16 mouse cellular contexts compared by ENCODE assay signal in the genomic region with DNA sequence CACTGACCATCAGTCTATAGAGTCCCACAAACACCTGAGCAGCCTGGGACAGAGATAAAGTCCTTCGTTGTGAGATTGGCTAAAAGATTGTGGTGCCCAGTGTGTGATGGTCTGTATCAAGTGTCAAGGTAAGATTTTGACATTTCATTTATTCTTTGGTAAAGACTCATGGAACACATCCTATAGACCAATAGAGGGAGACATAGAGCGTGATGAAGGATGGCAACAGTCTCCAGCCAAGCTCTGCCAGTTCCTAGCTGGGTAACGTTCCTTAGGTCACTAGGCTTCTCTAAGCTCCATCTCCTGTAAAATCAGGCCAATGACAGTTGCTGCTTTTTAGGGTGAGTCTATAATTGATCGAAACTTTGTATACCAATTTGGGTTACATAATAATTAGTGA.
DNase-seq lines count a peak whose midpoint lies in the region; TF ChIP-seq lines count a peak whose summit lies in the region.
"Had no signal": no experiment of that assay in that cellular context is flagged by ENCODE, and none has a peak within 500 bp of the region (broad histone marks: within the 10 kb centered on the region; RNA-seq: fewer than 3 reads in every experiment).

No protein-coding gene starts in this region.

- DNase-seq in layer of hippocampus, adult 2 months (ENCODE audit: low spot score in 2 of 2): no peak
- DNase-seq in layer of hippocampus, postnatal 14 days (ENCODE audit: low spot score in 2 of 2): no peak
- DNase-seq in CH12.LX (ENCODE audit: extremely low read depth): peak; percentile 57
- peak; percentile 29 for DNase-seq in ES-E14 (ENCODE audit: low read depth, low spot score)
- no peak for DNase-seq in ovary, postnatal 14 days (ENCODE audit: low spot score)
- no peak for DNase-seq in layer of hippocampus, adult 11-12 months (ENCODE audit: low spot score)
- no peak for DNase-seq in layer of hippocampus, adult 9-10 months (ENCODE audit: low spot score)
- DNase-seq: heart, postnatal 36 days; kidney, adult 9 months; thymus, adult 18-20 months had no signal

- no peak overlapping the region for H3K4me2 ChIP-seq in CH12.LX (ENCODE audit: insufficient read depth, low read depth, poor library complexity, severe bottlenecking)
- H3K4me2 ChIP-seq: embryonic facial prominence, embryonic 12.5 days; forebrain, embryonic 15.5 days; liver, embryonic 15.5 days; midbrain, embryonic 12.5 days; neural tube, embryonic 13.5 days had no signal

- TF ChIP-seq EP300 in CH12.LX (IDR thresholded peaks at IDR 0.05; ENCODE audit: low read length): no peak

- peak; percentile 72 for TF ChIP-seq CTCF in layer of hippocampus, adult 2 months (conservative IDR thresholded peaks at IDR 0.05)
- TF ChIP-seq CTCF in CH12.LX (conservative IDR thresholded peaks at IDR 0.05 in 1 of 2, IDR thresholded peaks at IDR 0.05 in 1 of 2; ENCODE audit: low read depth in 2 of 2, low read length in 2 of 2): peak; percentile 68 to 72
- peak; percentile 56 for TF ChIP-seq CTCF in cortical plate, adult 2 months (IDR thresholded peaks at IDR 0.05; ENCODE audit: extremely low read depth, insufficient read depth, low read length)

- H3K4me1 ChIP-seq in CH12.LX (ENCODE audit: control insufficient read depth in 1 of 2, insufficient read depth in 2 of 2) (no peaks in the 10 kb centered on the region; a peak in 1 of 4 replicates), ES-E14 (ENCODE audit: control insufficient read depth in 2 of 2, insufficient read depth in 2 of 2, low read length in 2 of 2, poor library complexity in 1 of 2) (no peaks in the 10 kb centered on the region)
- no peaks in the 10 kb centered on the region for H3K4me1 ChIP-seq in cortical plate, adult 2 months (ENCODE audit: control insufficient read depth, insufficient read depth, low read length)
- H3K4me1 ChIP-seq: embryonic facial prominence, embryonic 12.5 days; forebrain, embryonic 15.5 days; liver, embryonic 15.5 days; midbrain, embryonic 12.5 days; neural tube, embryonic 13.5 days had no signal

- dilution Hi-C loops in CH12.LX (cut with MboI; ENCODE audit: extremely low pct_ligation_motif_present, extremely low pct_unique_long_range_greater_than_20kb, low sequenced_read_pairs): no loop called here

- H3K79me2 ChIP-seq in CH12.LX (replicated peaks; ENCODE audit: control insufficient read depth, extremely low read depth, insufficient read depth, poor library complexity, severe bottlenecking): no peaks in the 10 kb centered on the region

- H3K9ac ChIP-seq in CH12.LX (ENCODE audit: insufficient read depth, low read depth) (no peak overlapping the region), ES-E14 (ENCODE audit: insufficient read depth, low read depth, low read length, poor library complexity, severe bottlenecking) (no peak overlapping the region)
- H3K9ac ChIP-seq: embryonic facial prominence, embryonic 12.5 days; forebrain, embryonic 15.5 days; liver, embryonic 15.5 days; midbrain, embryonic 12.5 days; neural tube, embryonic 13.5 days had no signal

- no peaks in the 10 kb centered on the region for H3K9me3 ChIP-seq in CH12.LX (replicated peaks; ENCODE audit: low read length)
- no peaks in the 10 kb centered on the region for H3K9me3 ChIP-seq in ES-E14 (ENCODE audit: control insufficient read depth, insufficient read depth, low read depth, low read length)
- H3K9me3 ChIP-seq: embryonic facial prominence, embryonic 12.5 days; forebrain, embryonic 15.5 days; liver, embryonic 15.5 days; midbrain, embryonic 12.5 days; neural tube, embryonic 13.5 days had no signal

- H3K27me3 ChIP-seq in CH12.LX (replicated peaks): no peaks in the 10 kb centered on the region
- H3K27me3 ChIP-seq: embryonic facial prominence, embryonic 12.5 days; forebrain, embryonic 15.5 days; liver, embryonic 15.5 days; midbrain, embryonic 12.5 days; neural tube, embryonic 13.5 days had no signal

- H3K36me3 ChIP-seq in CH12.LX (replicated peaks in 1 of 2; ENCODE audit: control insufficient read depth in 1 of 2, insufficient read depth in 1 of 2, low read length in 1 of 2): no peaks in the 10 kb centered on the region
- no peaks in the 10 kb centered on the region for H3K36me3 ChIP-seq in ES-E14 (ENCODE audit: control insufficient read depth, insufficient read depth, low read length, poor library complexity, severe bottlenecking)
- H3K36me3 ChIP-seq: embryonic facial prominence, embryonic 12.5 days; forebrain, embryonic 15.5 days; liver, embryonic 15.5 days; midbrain, embryonic 12.5 days; neural tube, embryonic 13.5 days had no signal

- in situ Hi-C loops in CH12.LX (cut with MboI; ENCODE audit: low pct_ligation_motif_present, low pct_unique_long_range_greater_than_20kb, low sequenced_read_pairs): no loop called here
- in situ Hi-C loops in ES-E14 (cut with MboI; ENCODE audit: low sequenced_read_pairs in 2 of 2, unreplicated experiment in 2 of 2): no loop called here

- no peak overlapping the region for H3K4me3 ChIP-seq in layer of hippocampus, adult 2 months
- no peak overlapping the region for H3K4me3 ChIP-seq in CH12.LX (replicated peaks in 1 of 3; ENCODE audit: low read depth in 2 of 3, low read length in 2 of 3, poor library complexity in 1 of 3)
- H3K4me3 ChIP-seq in ES-E14 (ENCODE audit: insufficient read depth in 1 of 2, low read depth in 1 of 2, low read length in 2 of 2, poor library complexity in 1 of 2, severe bottlenecking in 1 of 2): no peak overlapping the region
- no peak overlapping the region for H3K4me3 ChIP-seq in cortical plate, adult 2 months (ENCODE audit: insufficient read depth, low read length)
- H3K4me3 ChIP-seq: embryonic facial prominence, embryonic 12.5 days; forebrain, embryonic 15.5 days; liver, embryonic 15.5 days; midbrain, embryonic 12.5 days; neural tube, embryonic 13.5 days had no signal

- peak; percentile 64 for TF ChIP-seq RAD21 in CH12.LX (IDR thresholded peaks at IDR 0.05; ENCODE audit: low read depth, low read length)

- TF ChIP-seq POLR2A in CH12.LX (IDR thresholded peaks at IDR 0.05; ENCODE audit: low read depth, low read length): no peak
- TF ChIP-seq POLR2A in cortical plate, adult 2 months (IDR thresholded peaks at IDR 0.05; ENCODE audit: extremely low read depth, insufficient read depth, low read length): no peak

- H3K27ac ChIP-seq in layer of hippocampus, adult 2 months: no peak overlapping the region
- H3K27ac ChIP-seq in CH12.LX (ENCODE audit: insufficient read depth, low read depth) (no peak overlapping the region), ES-E14 (ENCODE audit: insufficient read depth, low read depth, low read length, poor library complexity, severe bottlenecking) (no peak overlapping the region)
- no peak overlapping the region for H3K27ac ChIP-seq in cortical plate, adult 2 months (ENCODE audit: insufficient read depth, low read length)
- H3K27ac ChIP-seq: embryonic facial prominence, embryonic 12.5 days; forebrain, embryonic 15.5 days; liver, embryonic 15.5 days; midbrain, embryonic 12.5 days; neural tube, embryonic 13.5 days had no signal

TF ChIP-seq in CH12.LX, 34 proteins besides CTCF, POLR2A, EP300 and RAD21:
- TF ChIP-seq MXI1 (IDR thresholded peaks at IDR 0.05; ENCODE audit: low read depth, low read length): no peak
- peak; percentile 63 for TF ChIP-seq SMC3 (IDR thresholded peaks at IDR 0.05; ENCODE audit: low read depth, low read length)
- no peak for TF ChIP-seq USF1 (IDR thresholded peaks at IDR 0.05; ENCODE audit: low read depth, low read length)

TF ChIP-seq in ES-E14, 5 proteins besides CTCF, POLR2A, EP300 and RAD21:
- TF ChIP-seq ZC3H11A (IDR thresholded peaks at IDR 0.05; ENCODE audit: borderline replicate concordance, low read depth, low read length) (0 out of 2 replicates have a peak, but pooled peaks have one; percentile 10), ZNF384 (IDR thresholded peaks at IDR 0.05; ENCODE audit: low read depth, low read length) (no peak)

Comparison
In these comparisons a context has a peak if more than half of its experiments do, and no peak if none do; other contexts are left out.
1. DNase-seq: peak in CH12.LX (single experiment) and ES-E14 (single experiment); none in layer of hippocampus, adult 2 months (0 of 2), layer of hippocampus, postnatal 14 days (0 of 2), ovary, postnatal 14 days (single experiment), layer of hippocampus, adult 11-12 months (single experiment) and layer of hippocampus, adult 9-10 months (single experiment).
2. Peak in every context shown above with its lines, with median percentiles within 50 percentile points of each other: CTCF ChIP-seq.